Mouse (Mus musculus): ENCODE data around the gene Cdkn1a. TPM values are rescaled to one million over a fixed set of nuclear protein-coding genes. Genes with fewer than 3 reads are reported as not detected.

Gene Cdkn1a
- polyA plus RNA-seq, 1 experiment from 2014 or later, result 144 TPM

DNA sequence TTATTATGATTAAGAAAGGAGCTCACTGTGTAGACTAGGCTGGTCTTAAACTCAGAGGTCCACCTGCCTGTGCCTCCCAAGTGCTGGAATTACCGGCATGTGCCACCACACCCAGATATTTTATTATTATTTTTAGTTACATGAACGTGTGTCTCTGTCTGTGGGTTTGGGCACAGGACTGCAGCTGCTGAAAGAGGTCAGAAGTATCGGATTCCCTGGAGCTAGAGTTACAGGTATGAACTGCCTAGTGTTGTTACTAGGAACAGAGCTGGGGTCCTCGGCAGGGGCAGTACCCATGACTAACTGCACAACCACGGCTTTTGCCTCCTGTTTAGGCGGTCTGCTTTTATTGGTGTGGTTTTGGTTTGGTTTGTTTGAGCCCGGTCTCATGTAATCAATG, 34.6 kb upstream of the Cdkn1a start:
- ATAC-seq (ENCODE audit: insufficient read depth, low FRiP score), result no peak
- Histone ChIP-seq H3K27me3 (ENCODE audit: control insufficient read depth, insufficient read depth, low read length) (no peaks in the 10 kb centered on the region), H3K36me3 (ENCODE audit: control insufficient read depth, insufficient read depth, low read length) (no peaks in the 10 kb centered on the region), H3K4me2 (ENCODE audit: low read depth, low read length) (no peak overlapping the region), H3K9ac (ENCODE audit: low read length) (no peak overlapping the region), H3K27ac (ENCODE audit: low read length) (0 out of 2 replicates have a peak overlapping the region, but pooled peaks have one; percentile 18), H3K9me3 (replicated peaks; ENCODE audit: control insufficient read depth, low read length) (no peaks in the 10 kb centered on the region), H3K4me3 (replicated peaks; ENCODE audit: low read length) (no peak overlapping the region), H3K4me1 (ENCODE audit: control insufficient read depth, insufficient read depth, low read length) (peaks cover 28% of the 10 kb centered on the region)
- 16% methylated on average over 7 of the region's 7 CpGs for WGBS

DNA sequence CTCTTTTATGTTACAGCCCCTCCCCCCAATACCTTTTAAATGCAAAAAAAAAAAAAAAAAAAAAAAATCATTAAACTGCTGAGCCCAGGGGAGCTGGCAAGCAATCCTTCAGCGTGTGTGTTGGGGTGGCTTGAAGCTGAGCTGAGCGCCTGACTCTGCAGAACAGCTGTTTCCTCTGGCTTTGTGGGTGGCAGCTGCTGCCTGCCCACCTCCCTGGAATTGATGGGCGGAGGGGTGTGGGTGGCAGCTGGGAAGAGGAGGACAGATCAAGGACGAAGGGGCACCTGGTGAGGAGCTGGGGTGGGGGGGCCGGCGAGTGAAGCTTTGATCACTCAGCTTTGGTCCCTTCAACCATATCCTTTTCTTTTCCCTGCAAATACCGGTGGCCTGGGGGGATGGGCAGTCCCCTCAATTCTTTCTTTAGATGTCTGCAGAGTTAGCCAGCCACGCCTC, 34.1 kb upstream of the Cdkn1a start:
- H3K4me3 ChIP-seq (replicated peaks; ENCODE audit: low read length), result no peak overlapping the region
- ATAC-seq (ENCODE audit: insufficient read depth, low FRiP score), result no peak
- H3K9ac ChIP-seq (ENCODE audit: low read length), result no peak overlapping the region
- no peaks in the 10 kb centered on the region for H3K9me3 ChIP-seq (replicated peaks; ENCODE audit: control insufficient read depth, low read length)
- H3K36me3 ChIP-seq (ENCODE audit: control insufficient read depth, insufficient read depth, low read length), result no peaks in the 10 kb centered on the region
- no peaks in the 10 kb centered on the region for H3K27me3 ChIP-seq (ENCODE audit: control insufficient read depth, insufficient read depth, low read length)
- no peak overlapping the region for H3K27ac ChIP-seq (ENCODE audit: low read length)
- H3K4me2 ChIP-seq (ENCODE audit: low read depth, low read length), result no peak overlapping the region
- 7% methylated on average over 8 of the region's 8 CpGs for WGBS
- H3K4me1 ChIP-seq (ENCODE audit: control insufficient read depth, insufficient read depth, low read length), result peaks cover 28% of the 10 kb centered on the region

DNA sequence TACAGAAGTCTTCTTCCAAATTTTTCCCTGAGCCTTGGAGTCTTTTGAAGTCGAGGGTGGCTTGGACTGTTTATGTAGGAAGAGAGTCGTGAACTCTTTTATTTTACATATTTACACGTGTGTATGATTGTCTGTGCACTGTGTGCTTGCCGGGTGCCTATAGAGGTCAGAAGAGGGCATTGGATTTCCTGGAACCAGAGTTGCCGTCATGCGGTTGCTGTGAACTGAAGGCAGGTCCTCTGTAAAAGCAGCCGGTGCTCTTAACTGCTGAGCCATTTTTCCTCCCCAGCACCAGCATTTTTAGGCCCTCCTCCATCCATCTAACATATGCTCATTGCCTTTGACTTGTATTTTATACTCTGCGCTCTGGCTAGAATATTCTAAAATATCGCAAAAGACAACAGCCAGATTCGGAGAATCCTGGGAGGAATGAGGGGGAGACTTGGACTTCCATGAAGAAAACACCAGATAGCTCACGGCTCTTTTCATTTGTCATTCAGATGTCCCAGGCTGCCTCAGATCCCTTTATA, 33.4 kb upstream of the Cdkn1a start:
- Histone ChIP-seq H3K36me3 (ENCODE audit: control insufficient read depth, insufficient read depth, low read length) (no peaks in the 10 kb centered on the region), H3K4me1 (ENCODE audit: control insufficient read depth, insufficient read depth, low read length) (peaks cover 31% of the 10 kb centered on the region), H3K27me3 (ENCODE audit: control insufficient read depth, insufficient read depth, low read length) (no peaks in the 10 kb centered on the region), H3K9me3 (replicated peaks; ENCODE audit: control insufficient read depth, low read length) (no peaks in the 10 kb centered on the region), H3K4me2 (ENCODE audit: low read depth, low read length) (no peak overlapping the region), H3K4me3 (replicated peaks; ENCODE audit: low read length) (no peak overlapping the region), H3K9ac (ENCODE audit: low read length) (no peak overlapping the region), H3K27ac (ENCODE audit: low read length) (no peak overlapping the region)
- WGBS, result 65% methylated on average over 11 of the region's 11 CpGs
- ATAC-seq (ENCODE audit: insufficient read depth, low FRiP score), result no peak

DNA sequence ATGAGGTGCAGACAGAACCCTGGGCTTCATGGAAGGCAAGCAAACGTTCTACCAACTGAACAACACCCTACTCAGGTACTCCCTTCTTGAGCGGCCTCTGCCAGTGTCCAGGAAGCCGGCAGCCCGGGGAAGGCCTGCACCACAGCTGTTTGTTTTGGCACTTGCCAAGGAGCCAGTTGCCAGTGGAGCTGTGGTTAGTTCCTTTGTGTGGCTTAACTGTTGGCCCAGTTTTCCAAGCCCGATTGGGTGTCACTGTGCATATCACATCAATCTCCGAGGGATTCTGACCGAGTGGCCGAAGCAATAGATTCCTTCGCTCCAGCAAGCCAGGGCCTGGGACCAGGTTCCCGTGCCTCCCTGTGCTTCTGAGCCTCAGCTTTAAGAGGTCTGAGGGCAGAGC, 32.8 kb upstream of the Cdkn1a start:
- no peaks in the 10 kb centered on the region for H3K9me3 ChIP-seq (replicated peaks; ENCODE audit: control insufficient read depth, low read length)
- peaks cover 35% of the 10 kb centered on the region for H3K4me1 ChIP-seq (ENCODE audit: control insufficient read depth, insufficient read depth, low read length)
- H3K27me3 ChIP-seq (ENCODE audit: control insufficient read depth, insufficient read depth, low read length), result no peaks in the 10 kb centered on the region
- H3K9ac ChIP-seq (ENCODE audit: low read length), result no peak overlapping the region
- no peak overlapping the region; the same call in 1 of the 2 replicates for H3K27ac ChIP-seq (ENCODE audit: low read length)
- ATAC-seq (ENCODE audit: insufficient read depth, low FRiP score), result no peak
- 69% methylated on average over 10 of the region's 10 CpGs for WGBS
- no peak overlapping the region for H3K4me3 ChIP-seq (replicated peaks; ENCODE audit: low read length)
- H3K4me2 ChIP-seq (ENCODE audit: low read depth, low read length), result no peak overlapping the region
- no peaks in the 10 kb centered on the region for H3K36me3 ChIP-seq (ENCODE audit: control insufficient read depth, insufficient read depth, low read length)

DNA sequence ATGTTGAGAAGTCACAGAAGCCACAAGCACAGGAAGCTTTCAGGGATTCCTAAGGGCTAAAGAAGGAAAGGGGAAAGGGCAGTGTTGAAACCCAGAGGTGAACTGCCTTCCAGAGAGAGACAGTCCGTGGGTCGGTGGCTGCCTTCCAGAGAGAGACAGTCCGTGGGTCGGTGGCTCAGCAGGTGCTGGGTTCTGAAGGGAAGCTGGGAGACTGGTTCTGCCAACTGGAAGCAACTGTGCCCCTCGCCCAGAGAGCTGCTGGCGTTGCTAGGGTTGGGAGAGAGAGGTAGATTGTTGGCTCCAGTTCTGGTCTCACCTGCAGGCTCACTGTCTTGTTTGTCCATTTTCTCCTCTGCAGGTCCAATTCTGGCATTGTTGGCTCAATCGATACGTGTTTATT, 32.3 kb upstream of the Cdkn1a start:
- no peak overlapping the region for H3K4me2 ChIP-seq (ENCODE audit: low read depth, low read length)
- H3K4me3 ChIP-seq (replicated peaks; ENCODE audit: low read length), result no peak overlapping the region
- 63% methylated on average over 8 of the region's 8 CpGs for WGBS
- H3K27me3 ChIP-seq (ENCODE audit: control insufficient read depth, insufficient read depth, low read length), result no peaks in the 10 kb centered on the region
- no peak overlapping the region for H3K9ac ChIP-seq (ENCODE audit: low read length)
- H3K36me3 ChIP-seq (ENCODE audit: control insufficient read depth, insufficient read depth, low read length), result no peaks in the 10 kb centered on the region
- ATAC-seq (ENCODE audit: insufficient read depth, low FRiP score), result no peak
- no peaks in the 10 kb centered on the region for H3K9me3 ChIP-seq (replicated peaks; ENCODE audit: control insufficient read depth, low read length)
- H3K27ac ChIP-seq (ENCODE audit: low read length), result no peak overlapping the region
- H3K4me1 ChIP-seq (ENCODE audit: control insufficient read depth, insufficient read depth, low read length), result peaks cover 35% of the 10 kb centered on the region

DNA sequence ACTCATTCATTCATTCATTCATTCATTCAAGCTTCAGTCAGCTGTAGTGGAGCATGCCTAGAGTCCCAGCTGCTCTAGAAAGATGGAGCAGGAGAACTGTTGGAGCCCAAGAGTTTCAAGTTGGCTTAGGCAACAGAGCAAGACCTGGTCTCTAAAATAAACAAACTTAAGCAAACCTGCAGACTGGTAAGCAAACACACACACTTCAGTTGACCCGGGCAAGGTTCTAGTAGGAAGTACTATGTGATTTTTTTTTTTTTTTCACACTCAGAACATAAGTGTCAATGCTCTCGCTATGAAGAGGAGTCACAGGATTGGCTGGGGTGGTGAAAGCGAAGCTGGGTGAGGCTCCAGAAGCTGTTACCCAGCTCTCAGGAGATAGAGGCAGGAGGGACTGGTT, 31.2 kb upstream of the Cdkn1a start:
- 0 out of 2 replicates have a peak, but pooled peaks have one; percentile 41 for ATAC-seq (ENCODE audit: insufficient read depth, low FRiP score)
- Histone ChIP-seq H3K4me2 (ENCODE audit: low read depth, low read length) (no peak overlapping the region), H3K27ac (ENCODE audit: low read length) (no peak overlapping the region), H3K4me1 (ENCODE audit: control insufficient read depth, insufficient read depth, low read length) (peaks cover 24% of the 10 kb centered on the region), H3K36me3 (ENCODE audit: control insufficient read depth, insufficient read depth, low read length) (no peaks in the 10 kb centered on the region), H3K27me3 (ENCODE audit: control insufficient read depth, insufficient read depth, low read length) (no peaks in the 10 kb centered on the region), H3K9ac (ENCODE audit: low read length) (no peak overlapping the region), H3K9me3 (replicated peaks; ENCODE audit: control insufficient read depth, low read length) (no peaks in the 10 kb centered on the region), H3K4me3 (replicated peaks; ENCODE audit: low read length) (no peak overlapping the region)
- WGBS, result 64% methylated on average over 3 of the region's 3 CpGs

DNA sequence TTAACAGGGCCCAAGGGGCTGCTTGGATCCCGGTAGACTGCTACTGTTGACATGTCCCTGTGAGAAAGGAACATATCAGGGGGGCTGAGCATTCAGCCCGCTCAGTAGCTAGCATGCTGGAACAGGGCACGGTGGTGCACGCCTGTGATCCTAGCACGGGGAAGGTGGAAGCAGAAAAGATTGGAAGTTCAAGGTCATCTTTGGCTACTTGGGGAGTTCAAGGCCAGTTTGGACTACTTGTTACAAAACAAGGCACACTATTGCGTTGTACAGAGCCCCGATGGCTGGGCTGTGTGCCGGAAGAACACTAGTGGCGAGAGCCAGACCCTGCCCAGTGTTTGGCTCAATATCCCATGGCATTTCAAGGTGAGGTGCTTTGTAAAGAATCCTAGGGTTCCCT, 29.8 kb upstream of the Cdkn1a start:
- ATAC-seq (ENCODE audit: insufficient read depth, low FRiP score), result no peak
- Histone ChIP-seq H3K4me2 (ENCODE audit: low read depth, low read length) (no peak overlapping the region), H3K4me1 (ENCODE audit: control insufficient read depth, insufficient read depth, low read length) (peaks cover 18% of the 10 kb centered on the region), H3K36me3 (ENCODE audit: control insufficient read depth, insufficient read depth, low read length) (no peaks in the 10 kb centered on the region), H3K9ac (ENCODE audit: low read length) (no peak overlapping the region), H3K27ac (ENCODE audit: low read length) (no peak overlapping the region), H3K9me3 (replicated peaks; ENCODE audit: control insufficient read depth, low read length) (no peaks in the 10 kb centered on the region), H3K27me3 (ENCODE audit: control insufficient read depth, insufficient read depth, low read length) (no peaks in the 10 kb centered on the region), H3K4me3 (replicated peaks; ENCODE audit: low read length) (no peak overlapping the region)
- 81% methylated on average over 9 of the region's 9 CpGs for WGBS

DNA sequence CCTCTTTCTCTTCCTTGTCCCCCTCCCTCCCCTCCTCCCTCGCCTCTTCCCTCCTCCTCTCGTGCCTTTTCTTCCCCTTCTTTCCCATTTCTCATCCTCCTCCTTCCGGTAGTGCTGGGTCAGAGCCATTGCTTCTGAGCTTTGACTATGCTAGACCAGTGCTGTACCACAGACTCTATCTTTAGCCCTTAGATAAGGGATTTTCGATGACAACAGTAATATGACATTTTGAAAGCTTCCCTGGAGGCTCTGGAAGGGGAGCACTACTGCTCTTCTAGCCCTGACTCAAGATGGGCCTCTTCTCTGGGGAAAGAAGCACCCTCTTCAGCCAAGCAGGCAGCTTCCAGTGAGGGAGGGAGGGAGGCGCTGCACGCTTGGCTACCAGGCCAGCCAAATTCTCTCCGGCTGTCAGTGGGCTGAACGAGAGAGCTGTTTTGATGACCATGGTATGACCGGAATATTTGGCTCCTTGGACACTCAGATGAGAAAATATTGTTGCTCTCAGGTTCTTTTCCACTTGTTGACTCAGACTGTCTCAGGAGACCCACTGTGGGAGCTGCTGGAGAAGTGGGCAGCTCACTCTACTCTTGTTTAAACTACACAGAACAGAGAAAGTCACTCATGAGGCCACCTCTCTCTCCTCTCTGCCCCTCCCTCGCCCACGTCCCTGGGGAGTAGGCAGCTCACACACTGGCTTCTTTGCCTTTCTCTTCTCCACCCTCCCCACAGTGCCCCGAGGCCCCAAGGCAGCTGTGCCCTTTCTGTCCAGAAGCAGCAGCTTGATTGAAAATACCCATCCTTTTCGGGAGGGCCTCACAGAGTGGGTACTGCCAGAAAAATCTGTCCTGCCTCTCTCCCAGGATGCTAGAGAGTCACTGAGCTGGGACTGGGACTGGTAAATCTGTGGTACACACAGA, 28.4 kb upstream of the Cdkn1a start:
- WGBS, result 49% methylated on average over 13 of the region's 13 CpGs
- ATAC-seq (ENCODE audit: insufficient read depth, low FRiP score), result no peak
- no peak overlapping the region for H3K4me3 ChIP-seq (replicated peaks; ENCODE audit: low read length)
- H3K9ac ChIP-seq (ENCODE audit: low read length), result peak overlapping the region; percentile 17; the same call in 1 of the 2 replicates
- H3K4me1 ChIP-seq (ENCODE audit: control insufficient read depth, insufficient read depth, low read length), result peaks cover 7% of the 10 kb centered on the region
- no peak overlapping the region for H3K27ac ChIP-seq (ENCODE audit: low read length)
- no peaks in the 10 kb centered on the region for H3K36me3 ChIP-seq (ENCODE audit: control insufficient read depth, insufficient read depth, low read length)
- H3K27me3 ChIP-seq (ENCODE audit: control insufficient read depth, insufficient read depth, low read length), result no peaks in the 10 kb centered on the region
- no peaks in the 10 kb centered on the region for H3K9me3 ChIP-seq (replicated peaks; ENCODE audit: control insufficient read depth, low read length)
- H3K4me2 ChIP-seq (ENCODE audit: low read depth, low read length), result no peak overlapping the region

Measured in stomach, embryonic 16.5 days (tissue).